Mouse (Mus musculus) MN1 (cell line): ENCODE results near the gene Cpsf4l.
"Not testable (repeated sequence)": the region's sequence is repeated elsewhere in the genome, so short reads cannot be mapped to it uniquely, and the experiment has no call there.

Experiments
- DNase-seq: peaks from one replicate; pipeline ENCODE4 v3.0.0-alpha.2; 2016; ENCODE audit warnings: low spot score

Gene Cpsf4l

DNA sequence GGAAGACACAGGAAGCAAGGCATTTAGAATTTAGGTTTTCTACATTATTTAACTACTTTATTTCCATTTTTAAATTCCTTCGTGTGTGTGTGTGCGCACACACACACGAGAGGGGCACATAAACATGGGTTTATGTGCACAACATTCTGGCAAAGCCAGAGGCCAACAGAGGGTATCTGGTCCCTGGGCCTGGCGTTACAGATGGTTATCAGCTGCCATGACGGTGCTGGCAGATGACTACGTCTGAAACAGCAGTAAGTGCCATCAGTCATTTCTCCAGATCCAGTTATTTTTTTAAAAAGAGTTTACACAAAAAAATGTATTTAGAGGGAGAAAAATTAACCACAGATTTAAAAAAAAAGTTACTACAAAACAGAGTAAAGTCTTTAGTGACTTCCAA, 43.6 kb downstream of the Cpsf4l start:
- DNase-seq, result peak; percentile 64

- DNase-seq, result no peak
Observed at GRCm38 (mm10) chr11:113664279-113664678, 45.5 kb downstream of the Cpsf4l start.

- no peak for DNase-seq
Observed at GRCm38 (mm10) chr11:113661835-113662351, 47.9 kb downstream of the Cpsf4l start.

- no peak for DNase-seq
Observed at GRCm38 (mm10) chr11:113660940-113661339, 48.9 kb downstream of the Cpsf4l start.

DNA sequence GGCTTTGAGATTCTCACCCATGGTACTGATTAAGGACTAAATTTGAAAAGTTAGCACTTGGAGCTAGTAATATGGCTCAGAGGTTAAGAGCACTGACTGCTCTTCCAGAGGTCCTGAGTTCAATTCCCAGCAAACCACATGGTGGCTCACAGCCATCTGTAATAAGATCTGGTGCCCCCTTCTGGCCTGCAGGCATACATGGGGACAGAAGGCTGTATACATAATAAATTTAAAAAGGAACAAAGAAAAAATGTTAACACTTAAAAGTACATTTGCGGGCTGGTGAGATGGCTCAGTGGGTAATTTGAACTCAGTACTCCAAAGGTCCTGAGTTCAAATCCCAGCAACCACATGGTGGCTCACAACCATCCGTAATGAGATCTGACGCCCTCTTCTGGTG, 49.6 kb downstream of the Cpsf4l start:
- not testable (repeated sequence) for DNase-seq

DNA sequence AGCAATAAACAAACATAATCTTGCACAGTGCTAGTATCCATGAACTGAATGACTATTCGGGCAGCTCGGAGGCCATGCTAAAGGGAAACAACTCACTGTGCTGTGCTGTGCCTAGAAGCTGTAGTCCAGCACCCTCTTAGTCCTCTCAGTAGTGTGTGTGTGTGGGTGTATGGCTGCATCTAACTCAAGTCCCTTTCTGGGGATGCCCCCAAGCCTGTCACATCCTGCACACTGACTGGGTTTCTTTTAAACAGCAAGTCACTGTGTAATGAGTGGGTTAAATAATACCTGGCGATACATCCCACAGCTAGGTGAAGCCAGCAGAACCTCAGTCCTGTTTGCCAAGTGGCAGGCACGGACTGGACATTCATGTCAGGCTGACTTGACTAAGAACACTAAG, 51.1 kb downstream of the Cpsf4l start:
- no peak for DNase-seq

DNA sequence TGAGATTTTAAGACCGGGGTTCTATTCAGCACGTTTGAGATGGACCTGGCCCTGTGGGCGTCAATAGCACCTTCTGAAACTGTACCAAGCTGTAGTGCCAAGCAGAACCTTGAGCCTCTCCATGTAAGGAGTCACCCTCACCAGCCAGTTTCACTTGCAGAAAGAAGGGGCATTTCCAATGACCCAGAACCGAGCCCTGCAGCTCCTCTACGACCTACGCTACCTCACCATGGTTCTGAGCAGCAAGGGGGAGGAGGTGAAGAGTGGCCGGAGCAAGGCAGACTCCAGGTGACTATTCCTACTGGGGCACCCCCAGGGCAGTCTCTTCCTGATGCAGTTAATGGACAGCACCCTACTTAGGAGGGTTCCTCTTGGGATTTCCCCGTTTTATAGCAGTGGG, 51.5 kb downstream of the Cpsf4l start:
- DNase-seq, result no peak

- no peak for DNase-seq
Observed at GRCm38 (mm10) chr11:113657221-113657620, 52.6 kb downstream of the Cpsf4l start.

GRCm38 (mm10) chr11:113656511-113656932, 53.3 kb downstream of the Cpsf4l start:
- no peak for DNase-seq

DNA sequence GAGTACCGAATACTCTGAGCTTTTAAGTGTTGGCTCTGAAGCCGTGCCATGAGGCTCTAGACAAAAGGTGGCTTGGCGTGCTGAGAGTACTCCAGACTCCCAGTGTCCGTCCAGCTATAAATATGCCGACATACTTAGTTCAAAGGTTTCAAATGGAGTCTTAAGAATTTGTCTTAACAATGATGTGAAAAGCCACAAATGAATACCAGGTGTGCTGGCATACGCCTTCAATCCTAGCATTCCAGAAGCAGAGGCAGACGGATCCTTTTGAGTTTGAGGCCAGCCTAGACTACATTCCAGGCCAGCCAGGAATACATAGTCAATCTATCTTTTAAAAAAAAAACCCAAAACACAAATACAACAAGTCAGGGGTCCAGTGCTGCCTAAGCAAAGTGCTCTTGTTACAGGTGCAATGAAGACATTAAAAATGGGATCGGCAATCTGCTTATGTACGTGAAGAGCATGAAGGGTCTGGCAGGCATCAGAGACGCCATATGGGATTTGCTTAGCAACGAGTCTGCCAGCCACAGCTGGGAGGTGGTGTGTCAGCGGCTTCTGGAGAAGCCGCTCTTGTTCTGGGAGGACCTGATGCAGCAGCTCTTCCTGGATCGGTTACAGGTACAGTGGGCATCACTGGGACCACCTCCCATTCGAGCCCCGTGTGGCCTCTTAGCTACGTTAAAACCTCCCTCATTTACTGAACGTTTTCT, 55.1 kb downstream of the Cpsf4l start:
- DNase-seq, result no peak

DNA sequence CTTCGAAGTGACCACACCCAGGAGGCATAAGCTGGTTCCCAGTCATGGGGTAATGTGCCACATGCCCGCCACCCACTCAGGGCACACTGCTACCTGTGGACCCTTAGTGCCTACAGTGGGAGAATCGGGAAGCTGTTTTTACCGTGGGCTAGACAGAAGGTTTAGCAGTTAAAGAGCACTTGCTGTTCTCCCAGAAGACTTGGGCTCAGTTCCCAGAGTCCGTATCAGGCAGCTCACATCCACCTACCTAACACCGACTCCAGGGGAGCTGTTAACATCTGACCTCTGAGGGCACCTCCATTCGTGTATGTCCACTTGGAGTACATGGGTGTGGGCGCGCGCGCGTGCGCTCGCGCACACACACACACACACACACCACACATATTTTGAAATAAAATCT, 55.7 kb downstream of the Cpsf4l start:
- no peak for DNase-seq

DNA sequence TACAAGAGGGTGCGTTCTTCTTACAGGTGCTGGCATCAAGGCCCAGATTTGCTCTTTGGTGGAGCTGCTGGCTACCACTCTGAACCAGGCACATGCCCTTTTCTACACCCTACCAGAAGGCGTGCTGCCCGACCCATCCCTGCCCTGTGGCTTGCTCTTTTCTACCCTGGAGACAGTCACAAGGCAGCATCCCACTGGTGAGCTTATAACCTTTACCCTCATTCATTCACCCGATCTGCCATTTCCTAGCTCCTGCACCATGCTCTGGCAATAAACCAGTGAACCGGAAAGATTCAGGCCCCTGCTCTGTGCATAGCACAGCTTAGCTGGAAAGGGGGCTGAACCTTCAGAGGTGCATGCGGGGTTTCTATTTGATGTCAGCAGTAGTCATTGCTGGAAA, 57.3 kb downstream of the Cpsf4l start:
- DNase-seq, result no peak

GRCm38 (mm10) chr11:113651907-113652273, 57.9 kb downstream of the Cpsf4l start:
- no peak for DNase-seq

DNA sequence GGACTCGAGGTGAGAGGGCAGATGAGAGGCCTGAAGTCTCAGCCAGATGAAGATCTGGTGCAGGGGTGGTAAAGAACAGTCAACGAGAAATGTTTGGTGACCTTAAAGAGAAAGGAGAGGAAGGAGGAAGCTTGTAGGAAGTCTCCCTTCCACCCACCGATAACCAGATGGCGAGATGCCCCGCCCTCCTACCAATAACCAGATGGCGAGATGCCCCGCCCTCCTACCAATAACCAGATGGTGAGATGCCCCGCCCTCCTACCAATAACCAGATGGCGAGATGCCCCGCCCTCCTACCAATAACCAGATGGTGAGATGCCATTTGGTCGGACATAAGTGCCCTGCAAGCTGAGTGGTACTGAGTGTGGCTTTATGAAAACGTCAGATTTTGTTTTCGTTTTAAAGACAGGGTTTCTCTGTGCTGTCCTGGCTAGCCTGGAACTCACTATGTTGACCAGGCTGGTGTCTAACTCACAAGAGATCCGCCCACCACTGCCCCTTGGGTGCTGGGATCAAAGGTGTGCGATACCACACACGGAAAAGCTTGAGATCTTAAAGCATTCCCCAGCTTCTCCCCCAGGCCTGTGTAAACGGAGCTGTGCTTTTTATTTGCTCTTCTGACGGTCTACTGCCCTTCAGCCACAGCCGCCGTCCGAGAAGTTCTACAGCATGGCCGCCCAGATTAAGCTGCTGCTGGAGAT, 58.5 kb downstream of the Cpsf4l start:
- DNase-seq, result peak; percentile 51

- DNase-seq, result peak; percentile 75
Observed at GRCm38 (mm10) chr11:113649353-113650210, 60.2 kb downstream of the Cpsf4l start, which contains the start of gene Slc39a11. Gene Slc39a11, minus strand, starts transcription at chr11:113650079.

GRCm38 (mm10) chr11:113648690-113649352, 61.0 kb downstream of the Cpsf4l start, which contains the start of gene Cog1:
Gene Cog1, plus strand, starts transcription at chr11:113649169.
- no peak for DNase-seq
